Mouse (Mus musculus) cerebellum, postnatal 4 days (tissue): ENCODE measurements around the gene Gm20388.

ENCODE experiments used
- DNase-seq, 2 experiments: peaks; one replicate each; pipeline ENCODE4 v3.0.0; 2022; ENCODE audit warnings: low spot score in 2 of 2, mixed read lengths in 1 of 2

Gene Gm20388

GRCm38 (mm10) chr8:120119931-120120330 is 209.3 kb downstream of the Gm20388 start:
- no peak for DNase-seq

GRCm38 (mm10) chr8:120120951-120121350 is 210.3 kb downstream of the Gm20388 start:
- DNase-seq: no peak

GRCm38 (mm10) chr8:120124261-120124660 is 213.6 kb downstream of the Gm20388 start:
- DNase-seq: no peak

- no peak for DNase-seq
These were observed 214.3 kb downstream of the Gm20388 start for GRCm38 (mm10) chr8:120124836-120125389.

- DNase-seq: no peak
These were observed 215.9 kb downstream of the Gm20388 start for GRCm38 (mm10) chr8:120126357-120127161.

GRCm38 (mm10) chr8:120129547-120129946 is 218.9 kb downstream of the Gm20388 start:
- DNase-seq: no peak

- no peak for DNase-seq
These were observed 220.5 kb downstream of the Gm20388 start for GRCm38 (mm10) chr8:120131158-120131557.

GRCm38 (mm10) chr8:120133169-120133568 is 222.5 kb downstream of the Gm20388 start:
- DNase-seq: no peak

GRCm38 (mm10) chr8:120135687-120136086 is 225.0 kb downstream of the Gm20388 start:
- no peak for DNase-seq

- no peak for DNase-seq
These were observed 226.0 kb downstream of the Gm20388 start for GRCm38 (mm10) chr8:120136618-120137017.

- no peak for DNase-seq
These were observed 228.3 kb downstream of the Gm20388 start for GRCm38 (mm10) chr8:120138958-120139357.

- DNase-seq: no peak
These were observed 230.1 kb downstream of the Gm20388 start for GRCm38 (mm10) chr8:120140769-120141168.

- DNase-seq: peak in 1 of 2 experiments; percentile 40
These were observed 233.4 kb downstream of the Gm20388 start for GRCm38 (mm10) chr8:120143911-120144651.

GRCm38 (mm10) chr8:120144652-120145301 is 234.1 kb downstream of the Gm20388 start:
- no peak for DNase-seq

- DNase-seq: no peak
These were observed 235.4 kb downstream of the Gm20388 start for GRCm38 (mm10) chr8:120146051-120146450.

- DNase-seq: no peak
These were observed 239.4 kb downstream of the Gm20388 start for GRCm38 (mm10) chr8:120150028-120150427.

GRCm38 (mm10) chr8:120151151-120151550 is 240.5 kb downstream of the Gm20388 start:
- peak in 1 of 2 experiments; percentile 70 for DNase-seq

GRCm38 (mm10) chr8:120152636-120153035 is 242.0 kb downstream of the Gm20388 start:
- DNase-seq: peak in 1 of 2 experiments; percentile 42

GRCm38 (mm10) chr8:120160366-120160765 is 249.7 kb downstream of the Gm20388 start:
- no peak for DNase-seq

GRCm38 (mm10) chr8:120161658-120162403 is 251.2 kb downstream of the Gm20388 start:
- DNase-seq: no peak

- DNase-seq: no peak
These were observed 251.7 kb downstream of the Gm20388 start for GRCm38 (mm10) chr8:120162404-120162752.
